Mouse (Mus musculus): ENCODE results near the gene Zfp503. TPM values are rescaled to one million over a fixed set of nuclear protein-coding genes. Genes with fewer than 3 reads are reported as not detected.

Zfp503 gene
- 0.65 TPM for polyA plus RNA-seq (2014; fragmentation: Illumina TruSeq; extraction: RNeasy Lipid Tissue Mini Kit (QIAGEN cat#74804); ENCODE audit: low read depth, low replicate concordance)

DNA sequence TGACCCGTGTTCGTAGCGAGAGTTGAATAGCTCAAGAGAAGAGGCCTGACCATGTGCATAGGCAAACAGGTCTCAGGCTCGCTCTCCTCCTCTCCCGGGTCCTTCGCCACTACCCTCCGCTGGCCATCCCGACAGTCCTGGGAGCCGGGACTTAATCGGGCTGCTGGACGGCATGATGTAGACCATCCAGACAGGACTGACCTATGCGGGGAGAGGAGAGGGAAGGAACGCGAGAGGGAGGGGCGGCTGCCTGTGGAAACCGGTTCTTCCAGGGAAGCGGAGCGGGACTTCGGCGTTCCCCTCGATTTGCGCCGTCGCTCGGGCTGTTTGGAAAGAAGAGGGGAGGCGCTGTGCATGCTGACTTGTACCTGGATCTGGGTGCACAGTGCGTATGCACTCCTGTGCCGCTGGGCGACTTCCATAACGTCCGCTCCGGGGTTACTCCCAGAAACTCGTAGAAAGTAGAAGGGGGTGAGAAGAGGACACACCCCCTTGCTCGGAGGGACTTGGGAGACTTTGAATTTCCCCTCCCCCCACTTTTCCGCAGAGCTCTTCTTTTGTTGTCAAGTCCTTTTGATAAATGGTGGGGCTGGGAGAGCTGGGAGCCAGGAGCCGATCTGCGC is at the start of gene Zfp503:
Zfp503 (minus strand) TSS at position 311 of the 623 bp plus-strand sequence.

DNA sequence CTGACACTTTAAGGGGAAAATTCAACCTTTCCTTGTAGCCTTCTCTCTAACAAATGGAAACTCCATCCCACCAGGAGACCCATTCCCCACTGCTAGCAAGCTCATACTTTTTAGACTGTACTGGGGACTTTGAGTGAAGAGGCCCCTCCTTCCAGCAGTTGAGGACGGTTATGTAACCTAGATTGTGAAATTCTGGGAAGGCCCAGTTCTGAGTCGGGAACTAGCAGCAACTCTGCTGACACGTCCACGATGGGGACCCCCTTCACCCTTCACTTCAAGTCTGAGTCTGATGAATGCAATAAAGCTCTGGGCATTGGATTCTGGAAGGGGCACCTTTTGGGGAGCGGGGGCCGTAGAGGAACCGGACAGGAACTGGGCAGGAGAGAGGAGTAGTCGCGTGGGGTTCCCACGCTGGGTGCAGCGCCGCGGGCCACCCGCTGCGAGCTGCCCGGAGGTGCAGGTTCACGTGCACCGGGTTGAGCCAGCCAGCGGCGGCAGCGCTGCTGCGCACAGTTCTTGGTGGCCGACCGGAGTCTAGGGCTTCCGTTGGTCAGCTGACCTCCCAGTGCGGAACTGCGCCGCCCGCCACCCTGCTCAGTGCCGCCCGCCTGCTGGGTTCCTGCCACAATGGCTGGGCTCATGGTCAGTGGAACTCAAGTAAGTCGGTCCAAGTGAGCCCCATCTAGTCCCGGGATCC is 30.0 kb upstream of the Zfp503 start, which contains the start of gene Lrmda:
Lrmda (plus strand) TSS at position 461 of the 697 bp plus-strand sequence.

Other genes starting within 250 kb of the Zfp503 start
- gene Samd8, start 239.1 kb downstream of the Zfp503 start, polyA plus RNA-seq (2014; fragmentation: Illumina TruSeq; extraction: RNeasy Lipid Tissue Mini Kit (QIAGEN cat#74804); ENCODE audit: low read depth, low replicate concordance), result 9.6 TPM
- gene Dusp13, start 238.4 kb downstream of the Zfp503 start, polyA plus RNA-seq (2014; fragmentation: Illumina TruSeq; extraction: RNeasy Lipid Tissue Mini Kit (QIAGEN cat#74804); ENCODE audit: low read depth, low replicate concordance), result 0.47 TPM
- gene Vdac2, start 164.4 kb downstream of the Zfp503 start, polyA plus RNA-seq (2014; fragmentation: Illumina TruSeq; extraction: RNeasy Lipid Tissue Mini Kit (QIAGEN cat#74804); ENCODE audit: low read depth, low replicate concordance), result 450 TPM
- gene Comtd1, start 140.6 kb downstream of the Zfp503 start, polyA plus RNA-seq (2014; fragmentation: Illumina TruSeq; extraction: RNeasy Lipid Tissue Mini Kit (QIAGEN cat#74804); ENCODE audit: low read depth, low replicate concordance), result 5.3 TPM
- gene Lrmda, start 30.1 kb upstream of the Zfp503 start, polyA plus RNA-seq (2014; fragmentation: Illumina TruSeq; extraction: RNeasy Lipid Tissue Mini Kit (QIAGEN cat#74804); ENCODE audit: low read depth, low replicate concordance), result 2.0 TPM